Mouse (Mus musculus): ENCODE data around the gene Slc7a7.

DNA sequence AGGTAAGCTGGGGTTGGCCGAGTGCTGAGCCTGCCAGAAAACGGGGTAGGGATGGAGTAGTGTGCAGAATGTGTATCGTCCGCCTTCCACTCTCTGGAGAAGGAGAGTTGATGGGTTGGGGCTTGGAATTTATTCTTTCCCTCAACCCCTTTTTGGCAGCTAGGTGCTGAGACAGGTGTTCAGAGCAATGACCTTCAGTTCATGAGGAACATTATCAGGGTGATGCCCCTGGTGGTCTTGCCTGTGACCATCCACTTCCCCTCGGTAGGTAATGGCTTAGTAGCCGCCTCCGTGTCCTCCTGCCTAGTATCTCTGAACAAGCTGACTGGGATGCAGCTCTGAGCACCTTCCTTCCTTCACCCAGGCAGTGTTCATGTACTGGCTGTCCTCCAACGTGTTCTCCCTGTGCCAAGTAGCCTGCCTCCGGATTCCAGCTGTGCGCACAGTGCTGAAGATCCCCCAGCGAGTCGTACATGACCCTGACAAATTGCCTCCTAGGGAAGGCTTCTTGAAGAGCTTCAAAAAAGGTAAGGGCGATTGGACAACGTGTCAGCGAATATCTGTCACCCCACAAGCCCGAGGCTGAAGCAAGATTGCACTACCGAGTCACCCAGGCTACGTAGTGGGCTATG lies 50.0 kb downstream of the Slc7a7 start:
- TF ChIP-seq CHD2 (IDR thresholded peaks at IDR 0.05; ENCODE audit: low read depth, low read length) (no peak), ZC3H11A (IDR thresholded peaks at IDR 0.05; ENCODE audit: borderline replicate concordance, low read depth, low read length) (no peak), ZNF384 (IDR thresholded peaks at IDR 0.05; ENCODE audit: low read depth, low read length) (no peak), MAFK (IDR thresholded peaks at IDR 0.05; ENCODE audit: insufficient read depth, low read depth, low read length) (no peak), HCFC1 (IDR thresholded peaks at IDR 0.05; ENCODE audit: borderline replicate concordance, insufficient read depth, low read length) (no peak)
